Mouse (Mus musculus) forebrain, embryonic 12.5 days (tissue): ENCODE results near the gene Cmtm4. TPM values are rescaled to one million over a fixed set of nuclear protein-coding genes. Genes with fewer than 3 reads are reported as not detected.
"Not testable (repeated sequence)": the region's sequence is repeated elsewhere in the genome, so short reads cannot be mapped to it uniquely, and the experiment has no call there.

Experiments
- ATAC-seq: fragments of 200-750 bp; cut with Nextera tagmentation; 2 replicates; pipeline ENCODE4 v1.8.0; 2017; ENCODE audit warnings: moderate TSS enrichment; ENCODE audit not compliant: low FRiP score
- H3K27ac ChIP-seq: fragments of 300-500 bp; sonication (generic); 2 replicates; pipeline ENCODE4 v1.5.1; 2016; ENCODE audit warnings: mild to moderate bottlenecking
- H3K27me3 ChIP-seq: fragments of 300-500 bp; sonication (generic); 2 replicates; pipeline ENCODE4 v1.6.1; 2016; ENCODE audit warnings: mild to moderate bottlenecking
- H3K36me3 ChIP-seq: fragments of 300-500 bp; sonication (generic); replicated peaks from 2 replicates; pipeline ENCODE4 v1.6.1; 2016; ENCODE audit warnings: mild to moderate bottlenecking
- H3K4me1 ChIP-seq: fragments of 300-500 bp; sonication (generic); 2 replicates; pipeline ENCODE4 v1.6.1; 2016
- H3K4me2 ChIP-seq: fragments of 300-500 bp; sonication (generic); 2 replicates; pipeline ENCODE4 v1.6.1; 2016; ENCODE audit warnings: mild to moderate bottlenecking, moderate library complexity
- H3K4me3 ChIP-seq: fragments of 300-500 bp; sonication (generic); replicated peaks from 2 replicates; pipeline ENCODE4 v1.5.1; 2016; ENCODE audit warnings: mild to moderate bottlenecking
- H3K9ac ChIP-seq: fragments of 300-500 bp; sonication (generic); 2 replicates; pipeline ENCODE4 v1.6.1; 2016; ENCODE audit warnings: mild to moderate bottlenecking
- H3K9me3 ChIP-seq: fragments of 300-500 bp; sonication (generic); 2 replicates; pipeline ENCODE4 v1.6.1; 2016
- WGBS: fragments of 180-500 bp; shearing (Covaris S2); methylation state at CpG from one replicate; pipeline ENCODE4 v1.1.7; 2016; 5-methylcytosine and 5-hydroxymethylcytosine counted together
- polyA plus RNA-seq: library from polyadenylated mRNA; unstranded; fragments of >200 nt; fragmentation: Nextera tagmentation; extraction: Ambion mirVana; gene quantifications from 2 replicates; pipeline ENCODE4 v1.2.1, GENCODE M21; 2016

Gene Cmtm4
- polyA plus RNA-seq, 1 experiment from 2014 or later, result 3.5 TPM

DNA sequence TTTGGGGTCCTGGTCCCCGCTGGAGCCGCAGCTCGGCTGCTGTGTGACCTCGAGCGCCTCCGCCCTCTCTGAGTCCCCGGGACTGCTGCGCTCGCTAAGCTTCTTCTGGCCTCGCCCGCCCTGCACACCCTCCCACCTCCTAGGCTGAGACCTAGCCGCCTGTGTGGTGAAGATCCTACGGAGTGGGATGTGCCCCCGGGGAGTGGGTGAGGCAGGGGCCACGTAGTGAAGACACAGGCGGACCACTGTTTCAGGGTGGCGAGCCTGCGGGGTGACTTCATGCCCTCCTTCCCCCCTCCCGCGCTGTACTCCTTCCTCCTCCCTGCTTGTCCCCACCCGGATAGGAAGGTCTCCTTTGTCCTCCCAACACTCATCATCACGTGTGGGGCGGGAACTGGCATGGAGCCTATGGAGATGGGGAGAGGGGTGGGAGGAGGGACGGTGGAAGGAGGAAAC lies 54.5 kb downstream of the Cmtm4 start:
- Histone ChIP-seq H3K4me3 (peak overlapping the region; percentile 59), H3K36me3 (no peaks in the 10 kb centered on the region), H3K9ac (peak overlapping the region; percentile 73), H3K4me2 (peak overlapping the region; percentile 82), H3K27ac (peak overlapping the region; percentile 71), H3K27me3 (peaks cover 4% of the 10 kb centered on the region; the same call in 1 of the 2 replicates), H3K4me1 (peaks cover 25% of the 10 kb centered on the region), H3K9me3 (0 out of 2 replicates have a peak, but pooled peaks cover 4% of the 10 kb centered on the region)
- 0% methylated on average over 24 of the region's 24 CpGs for WGBS
- peak; percentile 67 for ATAC-seq

DNA sequence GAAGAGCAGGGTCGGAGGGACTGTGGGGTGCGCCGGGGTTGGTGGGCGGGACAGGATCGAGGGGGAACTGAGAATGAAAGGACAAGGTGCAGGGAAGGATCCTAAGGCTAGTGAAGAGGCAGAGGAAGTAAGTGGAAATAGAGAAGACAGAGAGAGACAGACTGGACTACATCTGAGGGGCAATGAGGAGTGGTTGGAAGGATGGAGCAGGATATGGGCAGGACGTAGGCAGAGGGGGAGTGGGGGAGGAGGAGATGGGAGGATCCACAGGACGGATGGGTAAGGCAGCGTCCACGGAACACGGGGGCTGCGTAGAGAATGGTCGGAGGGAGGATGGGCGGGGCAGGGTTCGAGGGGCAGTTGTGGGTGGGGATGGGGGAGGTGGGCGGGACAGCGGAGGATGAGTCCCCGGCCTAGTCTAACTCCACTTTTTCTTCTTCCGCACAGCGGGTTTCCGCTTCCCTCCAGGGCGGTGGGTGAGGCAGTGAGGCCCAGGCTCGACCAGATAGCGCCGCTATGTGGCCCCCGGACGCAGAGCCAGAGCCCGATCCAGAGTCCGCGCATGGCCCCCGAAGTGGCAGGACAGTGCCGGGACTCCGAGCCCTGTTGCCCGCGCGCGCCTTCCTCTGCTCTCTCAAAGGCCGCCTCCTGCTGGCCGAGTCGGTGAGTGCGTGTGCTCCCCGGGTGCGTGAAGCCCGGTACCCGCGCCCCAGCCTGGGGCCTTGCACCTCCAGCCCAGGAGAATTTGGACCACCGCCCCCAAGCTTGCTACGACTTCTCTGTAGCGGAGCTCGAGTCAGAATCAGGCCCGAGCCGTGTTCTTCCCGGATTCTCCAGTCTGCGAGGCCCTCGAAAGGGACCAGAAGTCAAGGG lies 55.1 kb downstream of the Cmtm4 start:
- Histone ChIP-seq H3K4me1 (peaks cover 25% of the 10 kb centered on the region), H3K9me3 (0 out of 2 replicates have a peak, but pooled peaks cover 4% of the 10 kb centered on the region), H3K9ac (peak overlapping the region; percentile 73), H3K27me3 (peaks cover 4% of the 10 kb centered on the region; the same call in 1 of the 2 replicates), H3K27ac (peak overlapping the region; percentile 71), H3K36me3 (no peaks in the 10 kb centered on the region), H3K4me2 (peak overlapping the region; percentile 82), H3K4me3 (peak overlapping the region; percentile 59)
- peak; percentile 83 for ATAC-seq
- under 1% methylated on average over 52 of the region's 54 CpGs for WGBS

DNA sequence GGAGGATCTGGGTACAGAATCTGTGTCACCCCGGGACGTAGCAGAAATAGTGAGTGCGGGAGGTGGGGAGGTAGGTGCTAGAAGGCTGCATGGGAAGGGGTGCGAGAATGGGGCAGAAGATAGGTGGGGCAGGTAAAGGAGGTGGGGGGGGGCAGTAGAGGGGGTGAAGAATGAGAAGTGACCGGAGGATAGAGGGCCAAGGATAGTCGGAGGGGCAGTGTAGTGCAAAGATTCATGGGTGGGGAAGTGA lies 55.7 kb downstream of the Cmtm4 start:
- ATAC-seq, result peak; percentile 37
- peak overlapping the region; percentile 82 for H3K4me2 ChIP-seq
- H3K27me3 ChIP-seq, result peaks cover 4% of the 10 kb centered on the region; the same call in 1 of the 2 replicates
- no peak overlapping the region for H3K27ac ChIP-seq
- peaks cover 25% of the 10 kb centered on the region for H3K4me1 ChIP-seq
- peak overlapping the region; percentile 73 for H3K9ac ChIP-seq
- 2% methylated on average over 6 of the region's 6 CpGs for WGBS
- peak overlapping the region; percentile 59 for H3K4me3 ChIP-seq
- H3K9me3 ChIP-seq, result 0 out of 2 replicates have a peak, but pooled peaks cover 4% of the 10 kb centered on the region
- no peaks in the 10 kb centered on the region for H3K36me3 ChIP-seq

DNA sequence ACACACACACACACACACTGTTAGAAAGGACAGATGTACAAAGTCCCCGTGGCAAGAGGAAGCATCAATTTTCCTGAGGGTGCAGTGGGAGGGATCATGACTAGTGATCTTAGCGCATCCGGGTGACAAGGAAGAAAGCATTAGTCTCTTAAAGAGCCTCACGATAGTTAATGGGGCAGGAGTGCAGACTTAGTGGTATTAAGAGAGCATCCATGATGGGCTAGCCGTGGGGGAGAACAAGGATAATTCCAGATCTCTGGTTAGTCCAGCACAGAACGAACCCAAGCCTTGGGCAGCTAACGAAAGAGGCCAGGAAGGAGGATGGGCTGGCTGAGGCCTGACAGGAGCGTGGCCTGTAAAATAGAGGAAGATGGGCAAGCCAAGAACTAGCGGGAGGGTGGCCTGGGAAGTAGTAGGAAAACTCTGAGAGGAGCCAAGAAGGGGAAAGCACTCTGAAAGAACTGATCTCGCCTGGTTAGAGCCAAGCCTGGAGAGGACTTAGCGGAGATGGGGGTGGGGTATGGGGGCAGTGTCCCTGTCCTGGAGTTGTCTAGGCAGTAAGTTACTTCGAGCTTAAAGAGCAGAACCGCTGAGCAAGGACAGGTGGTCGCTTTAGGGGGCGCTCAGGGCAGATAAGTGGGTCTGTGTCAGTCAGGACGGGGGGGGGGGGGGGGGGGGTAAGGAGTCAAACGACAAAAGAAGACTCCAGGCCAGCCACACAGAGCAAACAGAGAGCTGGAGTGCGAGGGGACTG lies 56.2 kb downstream of the Cmtm4 start, which contains the start of gene Cmtm3:
Gene Cmtm3 (plus strand): TSS at position 182 of the 754 bp plus-strand sequence.
- peak within 1 kb of the TSS; percentile 82 for H3K4me2 ChIP-seq
- no peak; the same call in 1 of the 2 replicates for ATAC-seq
- 0 out of 2 replicates have a peak, but pooled peaks cover 4% of the 10 kb centered on the region for H3K9me3 ChIP-seq
- 14% methylated on average over 18 of the region's 18 CpGs for WGBS
- no peaks in the 10 kb centered on the region for H3K36me3 ChIP-seq
- H3K27ac ChIP-seq, result no peak within 1 kb of the TSS
- H3K4me1 ChIP-seq, result peaks cover 25% of the 10 kb centered on the region
- peaks cover 4% of the 10 kb centered on the region; the same call in 1 of the 2 replicates for H3K27me3 ChIP-seq
- peak within 1 kb of the TSS; percentile 59 for H3K4me3 ChIP-seq
- peak within 1 kb of the TSS; percentile 73 for H3K9ac ChIP-seq

DNA sequence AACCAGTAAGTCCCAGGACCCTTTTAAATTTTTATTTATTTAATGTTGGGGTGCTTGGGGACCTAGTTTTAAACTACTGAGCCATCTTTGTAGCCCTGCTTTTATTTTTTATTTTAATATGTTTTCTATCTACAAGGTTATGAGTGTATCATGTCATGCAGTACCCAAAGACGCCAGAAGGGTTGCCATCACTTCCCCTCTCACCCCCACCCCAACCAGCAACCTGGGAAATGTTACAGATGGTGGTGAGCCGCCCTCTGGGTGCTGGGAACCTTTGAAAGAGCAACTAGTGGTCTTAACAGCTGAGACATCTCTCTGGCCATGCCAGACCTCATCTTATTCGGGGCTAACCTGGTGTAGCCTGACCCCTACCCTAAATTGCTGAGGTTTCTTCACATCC lies 57.7 kb downstream of the Cmtm4 start:
- Histone ChIP-seq H3K4me3 (no peak overlapping the region), H3K9ac (no peak overlapping the region), H3K4me2 (no peak overlapping the region), H3K9me3 (0 out of 2 replicates have a peak, but pooled peaks cover 4% of the 10 kb centered on the region), H3K4me1 (peaks cover 20% of the 10 kb centered on the region), H3K36me3 (no peaks in the 10 kb centered on the region), H3K27ac (no peak overlapping the region), H3K27me3 (peaks cover 4% of the 10 kb centered on the region; the same call in 1 of the 2 replicates)
- no peak for ATAC-seq
- 50% methylated on average over 3 of the region's 3 CpGs for WGBS

DNA sequence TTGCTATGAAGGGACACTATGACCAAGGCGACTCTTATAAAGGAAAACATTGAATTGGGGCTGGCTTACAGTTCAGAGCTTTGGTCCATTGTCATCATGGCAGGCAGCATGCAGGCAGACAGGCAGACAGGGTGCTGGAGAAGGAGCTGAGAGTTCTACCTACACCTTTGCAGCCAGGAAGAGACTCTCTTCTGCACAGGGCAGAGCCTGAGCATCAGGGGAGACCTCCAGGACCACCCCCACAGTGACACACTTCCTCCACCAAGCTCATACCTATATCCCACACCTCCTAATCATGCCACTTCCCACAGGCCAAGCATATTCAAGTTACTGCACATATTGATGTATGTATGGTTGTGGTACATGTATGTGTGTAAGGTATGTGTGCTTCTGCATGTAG lies 58.8 kb downstream of the Cmtm4 start:
- Histone ChIP-seq H3K4me2 (no peak overlapping the region), H3K27ac (no peak overlapping the region), H3K4me1 (peaks cover 20% of the 10 kb centered on the region), H3K9me3 (0 out of 2 replicates have a peak, but pooled peaks cover 4% of the 10 kb centered on the region), H3K36me3 (no peaks in the 10 kb centered on the region), H3K4me3 (no peak overlapping the region), H3K27me3 (peaks cover 4% of the 10 kb centered on the region; the same call in 1 of the 2 replicates), H3K9ac (no peak overlapping the region)
- 93% methylated on average over 1 of the region's 1 CpGs for WGBS
- ATAC-seq, result no peak

DNA sequence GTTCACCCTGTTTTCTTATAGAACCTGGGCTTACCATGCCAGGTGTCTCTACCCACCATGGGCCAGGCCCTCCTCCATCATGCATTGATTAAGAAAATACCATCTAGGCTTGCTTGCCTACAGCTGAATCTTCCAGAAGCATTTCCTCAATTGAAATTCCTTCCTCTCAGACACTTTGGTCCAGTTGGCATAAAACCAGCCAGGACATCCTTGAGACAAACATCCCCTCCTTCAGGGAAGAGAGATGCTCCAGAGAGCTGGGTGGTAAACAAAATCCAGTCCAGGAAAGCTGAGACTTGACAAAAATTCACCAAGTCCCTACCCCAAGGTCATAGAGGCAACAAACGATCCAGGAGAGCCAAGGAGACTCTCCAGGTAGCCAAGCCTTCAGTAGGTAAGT lies 61.4 kb downstream of the Cmtm4 start:
- Histone ChIP-seq H3K9me3 (0 out of 2 replicates have a peak, but pooled peaks cover 4% of the 10 kb centered on the region), H3K27me3 (peaks cover 3% of the 10 kb centered on the region; the same call in 1 of the 2 replicates), H3K4me2 (no peak overlapping the region), H3K27ac (no peak overlapping the region), H3K9ac (no peak overlapping the region), H3K36me3 (no peaks in the 10 kb centered on the region), H3K4me1 (no peaks in the 10 kb centered on the region), H3K4me3 (no peak overlapping the region)
- WGBS, result 84% methylated on average over 1 of the region's 1 CpGs
- ATAC-seq, result no peak

DNA sequence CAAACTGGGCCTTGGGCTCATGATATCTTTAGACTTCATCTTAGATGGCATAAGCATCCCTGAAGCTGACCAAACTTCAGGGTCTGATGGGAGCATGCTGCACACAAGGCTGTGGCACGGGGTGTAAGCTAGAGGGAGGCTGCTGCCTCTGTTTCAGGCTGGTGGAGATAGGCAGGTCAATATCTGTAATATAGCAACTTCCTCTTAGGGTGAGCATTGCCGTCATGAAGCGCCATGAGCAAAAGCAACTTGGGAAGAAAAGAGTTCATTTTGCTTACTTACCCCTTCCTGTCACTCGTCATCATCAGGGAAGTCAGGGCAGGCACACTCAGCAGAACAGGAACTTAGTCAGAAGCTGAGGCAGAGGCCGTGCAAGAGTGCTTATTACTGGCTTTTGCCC lies 61.8 kb downstream of the Cmtm4 start:
- Histone ChIP-seq H3K9me3 (0 out of 2 replicates have a peak, but pooled peaks cover 4% of the 10 kb centered on the region), H3K4me2 (no peak overlapping the region), H3K27me3 (no peaks in the 10 kb centered on the region), H3K4me1 (no peaks in the 10 kb centered on the region), H3K4me3 (no peak overlapping the region), H3K27ac (no peak overlapping the region), H3K9ac (no peak overlapping the region), H3K36me3 (no peaks in the 10 kb centered on the region)
- WGBS, result 82% methylated on average over 5 of the region's 5 CpGs
- ATAC-seq, result no peak

DNA sequence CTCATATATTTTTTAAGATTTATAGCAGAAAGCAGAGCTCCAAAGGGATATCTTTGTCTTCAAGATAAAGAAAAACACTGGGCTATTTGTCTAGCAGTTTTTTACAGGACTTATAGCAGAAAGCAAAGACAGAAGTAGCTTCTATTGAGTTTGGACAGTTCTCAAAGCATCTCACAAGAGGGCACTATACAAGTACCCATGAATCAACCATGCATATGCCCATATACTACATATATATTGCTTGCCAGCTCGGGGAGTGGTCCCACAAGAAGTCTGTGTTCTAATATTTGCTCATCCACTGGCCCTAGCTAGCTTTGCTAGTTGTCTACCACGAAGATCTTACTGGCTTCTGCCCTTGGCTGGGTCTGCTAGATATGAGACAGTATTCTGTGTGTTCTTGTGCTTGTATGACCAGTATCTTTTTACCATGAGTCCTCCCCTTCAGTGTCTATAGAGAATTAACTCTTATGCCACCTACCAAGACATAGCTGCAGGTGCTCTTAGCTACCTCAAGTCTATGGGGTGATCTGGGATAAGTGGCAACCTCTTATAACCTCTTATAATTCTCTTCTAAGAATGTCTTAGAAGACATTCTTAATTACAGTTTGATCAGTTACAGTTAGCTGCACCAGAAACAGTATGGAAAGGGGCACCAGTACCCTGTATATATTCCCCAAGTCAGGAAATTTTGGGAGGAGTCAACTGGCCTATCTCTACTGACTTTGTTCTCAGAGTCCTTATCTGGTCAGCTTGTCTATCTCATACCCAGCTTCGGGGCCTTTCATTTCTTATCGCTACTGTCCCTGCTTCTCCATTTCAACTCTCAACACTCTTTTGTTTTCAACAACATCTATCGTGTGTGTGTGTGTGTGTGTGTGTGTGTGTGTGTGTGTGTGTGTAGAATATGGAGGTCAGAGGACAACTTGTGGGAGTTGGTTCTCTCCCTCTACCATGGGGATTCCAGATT lies 62.7 kb downstream of the Cmtm4 start:
- 0 out of 2 replicates have a peak, but pooled peaks cover 4% of the 10 kb centered on the region for H3K9me3 ChIP-seq

DNA sequence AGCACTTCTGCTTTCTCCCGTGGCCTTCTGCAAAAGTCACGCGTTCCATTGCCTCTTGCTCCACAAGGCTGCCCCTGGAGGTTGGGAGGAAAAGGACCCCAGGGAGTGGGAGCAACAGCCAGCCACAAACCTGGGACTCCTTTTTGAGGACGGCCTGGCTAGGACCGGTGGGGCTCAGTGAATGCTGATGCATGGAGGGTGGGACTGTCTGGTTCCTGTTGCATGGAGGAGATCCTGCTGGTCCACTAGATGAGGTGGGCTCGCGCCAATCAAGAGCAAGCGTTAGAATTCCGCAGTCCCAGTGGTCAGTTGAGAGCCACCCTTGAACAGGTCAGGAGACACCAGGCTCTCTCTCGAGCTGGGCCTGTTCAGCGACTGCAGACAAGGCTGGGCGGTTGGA lies 73.7 kb downstream of the Cmtm4 start, which contains the start of gene Cmtm2b:
Gene Cmtm2b (plus strand): TSS at position 301 of the 400 bp plus-strand sequence.
- not testable (repeated sequence) for H3K27ac ChIP-seq, H3K4me2 ChIP-seq, H3K9ac ChIP-seq, ATAC-seq, H3K9me3 ChIP-seq, H3K4me3 ChIP-seq, H3K27me3 ChIP-seq, H3K36me3 ChIP-seq, H3K4me1 ChIP-seq
- 93% methylated on average over 12 of the region's 12 CpGs for WGBS

More for the DNA sequence above, 62.7 kb downstream of the Cmtm4 start:
- Histone ChIP-seq H3K27ac (no peak overlapping the region), H3K36me3 (no peaks in the 10 kb centered on the region), H3K4me2 (no peak overlapping the region), H3K9ac (no peak overlapping the region), H3K4me1 (no peaks in the 10 kb centered on the region), H3K4me3 (no peak overlapping the region), H3K27me3 (no peaks in the 10 kb centered on the region)
- WGBS, result 86% methylated on average over 5 of the region's 5 CpGs
- ATAC-seq, result no peak

DNA sequence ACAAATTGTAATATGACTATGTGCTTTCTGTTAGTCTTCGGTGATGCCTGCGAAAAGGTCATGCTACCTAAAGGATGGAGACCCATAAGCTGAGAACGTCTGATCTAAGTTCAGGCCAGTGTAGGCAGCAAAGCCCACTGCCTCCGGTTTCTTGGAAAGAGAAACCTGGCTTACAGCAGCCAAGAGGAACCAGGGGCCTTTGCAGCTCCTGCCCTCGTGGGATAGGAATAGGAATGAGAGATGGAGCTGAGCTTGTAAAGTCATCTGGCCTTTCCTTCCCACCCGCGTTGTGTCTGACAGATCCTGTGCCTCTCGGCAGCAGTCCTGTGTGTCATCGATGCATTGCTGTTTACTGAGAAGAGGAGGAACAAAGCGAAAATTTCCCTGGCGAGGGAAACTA lies 74.3 kb downstream of the Cmtm4 start, which contains the start of gene Gm11020:
Gene Gm11020 (plus strand): TSS at position 301 of the 400 bp plus-strand sequence.
- H3K4me3 ChIP-seq, H3K9ac ChIP-seq, H3K4me2 ChIP-seq, H3K4me1 ChIP-seq, H3K36me3 ChIP-seq, H3K27ac ChIP-seq, H3K27me3 ChIP-seq, H3K9me3 ChIP-seq, ATAC-seq: not testable (repeated sequence)
- 89% methylated on average over 11 of the region's 11 CpGs for WGBS
